Mouse (Mus musculus): Measurements from ENCODE around the gene Smad3. TPM values are rescaled to one million over a fixed set of nuclear protein-coding genes. Genes with fewer than 3 reads are reported as not detected.

Smad3 gene
- total and polyA plus RNA-seq, 3 experiments: 0.81 to 1.5 (median 1.2) TPM

GRCm38 (mm10) chr9:63644011-63644410 is 113.8 kb downstream of the Smad3 start:
- no peaks in the 10 kb centered on the region for H3K79me2 ChIP-seq (replicated peaks; ENCODE audit: control insufficient read depth, extremely low read depth, insufficient read depth, poor library complexity, severe bottlenecking)
- no peak overlapping the region for H3K4me3 ChIP-seq (replicated peaks in 1 of 3; ENCODE audit: low read depth in 2 of 3, low read length in 2 of 3, poor library complexity in 1 of 3)
- H3K27me3 ChIP-seq (replicated peaks): no peaks in the 10 kb centered on the region
- no peak for DNase-seq (ENCODE audit: extremely low read depth)
- no peak overlapping the region for H3K4me2 ChIP-seq (ENCODE audit: insufficient read depth, low read depth, poor library complexity, severe bottlenecking)
- in situ Hi-C loops (cut with MboI; ENCODE audit: low pct_ligation_motif_present, low pct_unique_long_range_greater_than_20kb, low sequenced_read_pairs): no loop called here
- H3K9me3 ChIP-seq (replicated peaks; ENCODE audit: low read length): no peaks in the 10 kb centered on the region
- dilution Hi-C loops (cut with MboI; ENCODE audit: extremely low pct_ligation_motif_present, extremely low pct_unique_long_range_greater_than_20kb, low sequenced_read_pairs): no loop called here
- H3K9ac ChIP-seq (ENCODE audit: insufficient read depth, low read depth): no peak overlapping the region
- no peak for TF ChIP-seq ETS1 (conservative IDR thresholded peaks at IDR 0.05; ENCODE audit: low read depth, low read length)
- peaks cover 31 to 80% of the 10 kb centered on the region in 2 experiments for H3K36me3 ChIP-seq (replicated peaks in 1 of 2; ENCODE audit: control insufficient read depth in 1 of 2, insufficient read depth in 1 of 2, low read length in 1 of 2)
- H3K4me1 ChIP-seq (ENCODE audit: control insufficient read depth in 1 of 2, insufficient read depth in 2 of 2): peaks cover 0 to 16% of the 10 kb centered on the region in 2 experiments; a peak in 2 of 4 replicates
- no peak overlapping the region for H3K27ac ChIP-seq (ENCODE audit: insufficient read depth, low read depth)

- Histone ChIP-seq H3K27ac (ENCODE audit: insufficient read depth, low read depth) (no peak overlapping the region), H3K9ac (ENCODE audit: insufficient read depth, low read depth) (no peak overlapping the region), H3K4me3 (replicated peaks in 1 of 3; ENCODE audit: low read depth in 2 of 3, low read length in 2 of 3, poor library complexity in 1 of 3) (no peak overlapping the region), H3K79me2 (replicated peaks; ENCODE audit: control insufficient read depth, extremely low read depth, insufficient read depth, poor library complexity, severe bottlenecking) (no peaks in the 10 kb centered on the region), H3K9me3 (replicated peaks; ENCODE audit: low read length) (no peaks in the 10 kb centered on the region), H3K36me3 (replicated peaks in 1 of 2; ENCODE audit: control insufficient read depth in 1 of 2, insufficient read depth in 1 of 2, low read length in 1 of 2) (peaks cover 45 to 90% of the 10 kb centered on the region in 2 experiments), H3K4me2 (ENCODE audit: insufficient read depth, low read depth, poor library complexity, severe bottlenecking) (no peak overlapping the region), H3K27me3 (replicated peaks) (no peaks in the 10 kb centered on the region), H3K4me1 (ENCODE audit: control insufficient read depth in 1 of 2, insufficient read depth in 2 of 2) (peaks cover 0 to 16% of the 10 kb centered on the region in 2 experiments; a peak in 2 of 4 replicates)
- dilution Hi-C loops (cut with MboI; ENCODE audit: extremely low pct_ligation_motif_present, extremely low pct_unique_long_range_greater_than_20kb, low sequenced_read_pairs) (no loop called here), in situ Hi-C loops (cut with MboI; ENCODE audit: low pct_ligation_motif_present, low pct_unique_long_range_greater_than_20kb, low sequenced_read_pairs) (no loop called here)
- TF ChIP-seq ZKSCAN1 (IDR thresholded peaks at IDR 0.05; ENCODE audit: borderline replicate concordance, low read depth, low read length) (peak; percentile 74), USF1 (IDR thresholded peaks at IDR 0.05; ENCODE audit: low read depth, low read length) (no peak)
- DNase-seq (ENCODE audit: extremely low read depth): no peak
These were observed 115.7 kb downstream of the Smad3 start for GRCm38 (mm10) chr9:63641983-63642646.

- Histone ChIP-seq H3K36me3 (replicated peaks in 1 of 2; ENCODE audit: control insufficient read depth in 1 of 2, insufficient read depth in 1 of 2, low read length in 1 of 2) (peaks cover 52 to 93% of the 10 kb centered on the region in 2 experiments), H3K4me3 (replicated peaks in 1 of 3; ENCODE audit: low read depth in 2 of 3, low read length in 2 of 3, poor library complexity in 1 of 3) (no peak overlapping the region), H3K4me1 (ENCODE audit: control insufficient read depth in 1 of 2, insufficient read depth in 2 of 2) (no peaks in the 10 kb centered on the region), H3K27me3 (replicated peaks) (no peaks in the 10 kb centered on the region), H3K79me2 (replicated peaks; ENCODE audit: control insufficient read depth, extremely low read depth, insufficient read depth, poor library complexity, severe bottlenecking) (no peaks in the 10 kb centered on the region), H3K9me3 (replicated peaks; ENCODE audit: low read length) (no peaks in the 10 kb centered on the region), H3K9ac (ENCODE audit: insufficient read depth, low read depth) (no peak overlapping the region), H3K27ac (ENCODE audit: insufficient read depth, low read depth) (no peak overlapping the region), H3K4me2 (ENCODE audit: insufficient read depth, low read depth, poor library complexity, severe bottlenecking) (no peak overlapping the region)
- in situ Hi-C loops (cut with MboI; ENCODE audit: low pct_ligation_motif_present, low pct_unique_long_range_greater_than_20kb, low sequenced_read_pairs) (no loop called here), dilution Hi-C loops (cut with MboI; ENCODE audit: extremely low pct_ligation_motif_present, extremely low pct_unique_long_range_greater_than_20kb, low sequenced_read_pairs) (no loop called here)
- no peak for DNase-seq (ENCODE audit: extremely low read depth)
- no peak for TF ChIP-seq POLR2AphosphoS2 (IDR thresholded peaks at IDR 0.05; ENCODE audit: low read depth, low read length)
- TF ChIP-seq E2F4 (IDR thresholded peaks at IDR 0.05; ENCODE audit: insufficient replicate concordance, low read depth, low read length): no peak
- TF ChIP-seq ZNF384 (IDR thresholded peaks at IDR 0.05; ENCODE audit: low read depth, low read length): no peak
- no peak for TF ChIP-seq MYC (IDR thresholded peaks at IDR 0.05; ENCODE audit: low read depth, low read length)
- TF ChIP-seq POLR2A (IDR thresholded peaks at IDR 0.05; ENCODE audit: low read depth, low read length): no peak
- TF ChIP-seq MAX (IDR thresholded peaks at IDR 0.05; ENCODE audit: low read length): no peak
- TF ChIP-seq ZKSCAN1 (IDR thresholded peaks at IDR 0.05; ENCODE audit: borderline replicate concordance, low read depth, low read length): no peak
These were observed 121.7 kb downstream of the Smad3 start for GRCm38 (mm10) chr9:63636113-63636512.

Data from CH12.LX (cell line).